Mouse (Mus musculus) CD4-positive, CD25-positive, alpha-beta regulatory T cell, adult 2 months (primary cell): ENCODE measurements around the gene Gm13124.
"Not testable (repeated sequence)": the region's sequence is repeated elsewhere in the genome, so short reads cannot be mapped to it uniquely, and the experiment has no call there.

ENCODE experiments used
- DNase-seq: peaks from one replicate; pipeline ENCODE4 v3.0.0-alpha.2; 2012; ENCODE audit warnings: low read depth, low spot score

Gm13124 gene

GRCm38 (mm10) chr4:144565034-144565433 lies at the start of gene Gm13124:
Gene Gm13124 (minus strand): TSS chr4:144565134.
- no peak for DNase-seq

- DNase-seq: no peak
Observed at GRCm38 (mm10) chr4:144614586-144614985, 49.7 kb upstream of the Gm13124 start.

GRCm38 (mm10) chr4:144613407-144613806 lies 48.5 kb upstream of the Gm13124 start, which contains the start of gene Aadacl4:
Gene Aadacl4 (plus strand): TSS chr4:144613707.
- no peak for DNase-seq

GRCm38 (mm10) chr4:144592790-144593189 lies 27.9 kb upstream of the Gm13124 start:
- no peak for DNase-seq

GRCm38 (mm10) chr4:144586207-144586606 lies 21.3 kb upstream of the Gm13124 start:
- DNase-seq: not testable (repeated sequence)

GRCm38 (mm10) chr4:144567752-144568151 lies 2.8 kb upstream of the Gm13124 start:
- no peak for DNase-seq

- DNase-seq: no peak
Observed at GRCm38 (mm10) chr4:144561205-144561604, 3.7 kb downstream of the Gm13124 start.

GRCm38 (mm10) chr4:144559792-144560191 lies 5.1 kb downstream of the Gm13124 start:
- peak; percentile 2 for DNase-seq

- DNase-seq: no peak
Observed at GRCm38 (mm10) chr4:144551156-144551555, 13.8 kb downstream of the Gm13124 start.

GRCm38 (mm10) chr4:144545339-144545738 lies 19.6 kb downstream of the Gm13124 start:
- not testable (repeated sequence) for DNase-seq

- no peak for DNase-seq
Observed at GRCm38 (mm10) chr4:144544689-144545088, 20.2 kb downstream of the Gm13124 start.

- no peak for DNase-seq
Observed at GRCm38 (mm10) chr4:144519522-144519921, 45.4 kb downstream of the Gm13124 start, which contains the start of gene 9430007A20Rik. Gene 9430007A20Rik (plus strand): TSS chr4:144519822.

GRCm38 (mm10) chr4:144506518-144506917 lies 58.4 kb downstream of the Gm13124 start:
- DNase-seq: no peak
